Mouse (Mus musculus): Measurements from ENCODE around the gene Slc4a8. TPM values are rescaled to one million over a fixed set of nuclear protein-coding genes. Genes with fewer than 3 reads are reported as not detected.

Gene Slc4a8
- polyA plus RNA-seq, 1 experiment from 2014 or later: 1.3 TPM

DNA sequence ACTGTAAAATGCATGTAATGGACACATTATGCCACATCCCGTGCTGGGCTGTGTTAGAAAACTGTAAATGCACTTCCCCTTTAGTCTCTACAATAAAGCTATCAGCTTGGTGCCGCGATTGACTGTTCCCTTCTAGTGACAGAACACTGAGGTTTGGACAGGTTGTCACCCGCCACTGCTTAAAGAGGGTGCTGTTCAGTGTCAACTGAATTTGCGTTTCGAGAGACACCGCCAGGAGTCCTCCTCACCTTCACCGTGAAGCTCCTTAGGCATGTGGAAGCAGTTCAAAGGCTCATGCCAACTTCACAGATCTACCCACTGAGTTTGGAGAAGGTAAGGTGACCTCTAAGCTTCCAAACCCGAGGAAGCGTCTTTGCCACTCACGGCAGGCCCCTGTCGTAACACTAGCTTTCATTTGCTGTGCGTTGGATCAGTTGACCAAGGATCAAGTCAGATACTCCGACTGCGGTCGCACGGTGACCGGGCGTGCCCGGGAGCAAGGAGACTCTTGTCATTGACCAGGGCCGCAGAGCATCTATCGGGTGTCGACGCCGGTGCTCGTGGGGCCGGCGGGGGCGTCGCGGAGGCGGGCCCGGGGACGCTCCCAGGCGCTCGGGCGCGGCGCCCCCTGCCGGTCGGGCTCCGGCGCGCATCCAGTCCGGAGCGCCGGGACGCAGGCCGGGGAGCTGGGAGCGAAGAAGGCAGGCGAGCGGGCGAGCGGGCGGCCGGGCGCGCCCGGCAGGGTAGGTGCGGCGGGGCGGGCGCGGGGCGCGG, 108.6 kb downstream of the Slc4a8 start:
- peak overlapping the region; percentile 64 for H3K4me3 ChIP-seq (ENCODE audit: low read length)
- ATAC-seq (replicated peaks; ENCODE audit: extremely low read depth, insufficient read depth, low FRiP score): no peak; the same call in 1 of the 2 replicates
- no peak overlapping the region for H3K27ac ChIP-seq (ENCODE audit: low read length)
- 0 out of 2 replicates have a peak, but pooled peaks cover 5% of the 10 kb centered on the region for H3K9me3 ChIP-seq (replicated peaks; ENCODE audit: control insufficient read depth, low read length)
- H3K9ac ChIP-seq (ENCODE audit: low read length): no peak overlapping the region
- H3K36me3 ChIP-seq (ENCODE audit: control insufficient read depth, insufficient read depth): no peaks in the 10 kb centered on the region
- H3K4me2 ChIP-seq (ENCODE audit: low read depth, low read length): peak overlapping the region; percentile 79
- H3K4me1 ChIP-seq (ENCODE audit: control insufficient read depth, insufficient read depth, low read length): peaks cover 4% of the 10 kb centered on the region
- H3K27me3 ChIP-seq (ENCODE audit: control insufficient read depth, insufficient read depth, low read length): peaks cover 60% of the 10 kb centered on the region
- 1% methylated on average over 50 of the region's 66 CpGs for WGBS

DNA sequence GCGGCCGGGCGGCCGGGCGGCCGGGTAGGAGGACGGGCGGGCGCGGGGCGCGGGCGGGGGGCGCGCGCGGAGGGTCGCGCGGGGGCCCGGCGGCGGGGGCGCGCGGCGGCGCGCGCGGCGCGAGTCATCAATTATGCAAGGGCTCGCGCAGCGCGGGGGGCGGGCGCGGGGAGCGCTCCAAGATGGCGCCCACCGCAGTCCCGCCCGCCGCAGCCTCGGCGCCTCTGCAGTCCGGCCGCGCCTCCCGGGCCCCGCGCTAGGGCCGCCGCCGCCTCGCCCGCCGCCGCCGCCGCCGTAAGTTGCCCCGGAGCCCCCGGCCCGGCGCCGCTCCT, 109.2 kb downstream of the Slc4a8 start:
- whole genome bisulfite sequencing: 0% methylated on average over 7 of the region's 69 CpGs
- H3K4me3 ChIP-seq (ENCODE audit: low read length): peak overlapping the region; percentile 64
- no peak; the same call in 1 of the 2 replicates for ATAC-seq (replicated peaks; ENCODE audit: extremely low read depth, insufficient read depth, low FRiP score)
- peak overlapping the region; percentile 79 for H3K4me2 ChIP-seq (ENCODE audit: low read depth, low read length)
- H3K4me1 ChIP-seq (ENCODE audit: control insufficient read depth, insufficient read depth, low read length): peaks cover 4% of the 10 kb centered on the region
- H3K9ac ChIP-seq (ENCODE audit: low read length): peak overlapping the region; percentile 48; the same call in 1 of the 2 replicates
- peaks cover 61% of the 10 kb centered on the region for H3K27me3 ChIP-seq (ENCODE audit: control insufficient read depth, insufficient read depth, low read length)
- H3K36me3 ChIP-seq (ENCODE audit: control insufficient read depth, insufficient read depth): no peaks in the 10 kb centered on the region
- no peak overlapping the region for H3K27ac ChIP-seq (ENCODE audit: low read length)
- 0 out of 2 replicates have a peak, but pooled peaks cover 2% of the 10 kb centered on the region for H3K9me3 ChIP-seq (replicated peaks; ENCODE audit: control insufficient read depth, low read length)

DNA sequence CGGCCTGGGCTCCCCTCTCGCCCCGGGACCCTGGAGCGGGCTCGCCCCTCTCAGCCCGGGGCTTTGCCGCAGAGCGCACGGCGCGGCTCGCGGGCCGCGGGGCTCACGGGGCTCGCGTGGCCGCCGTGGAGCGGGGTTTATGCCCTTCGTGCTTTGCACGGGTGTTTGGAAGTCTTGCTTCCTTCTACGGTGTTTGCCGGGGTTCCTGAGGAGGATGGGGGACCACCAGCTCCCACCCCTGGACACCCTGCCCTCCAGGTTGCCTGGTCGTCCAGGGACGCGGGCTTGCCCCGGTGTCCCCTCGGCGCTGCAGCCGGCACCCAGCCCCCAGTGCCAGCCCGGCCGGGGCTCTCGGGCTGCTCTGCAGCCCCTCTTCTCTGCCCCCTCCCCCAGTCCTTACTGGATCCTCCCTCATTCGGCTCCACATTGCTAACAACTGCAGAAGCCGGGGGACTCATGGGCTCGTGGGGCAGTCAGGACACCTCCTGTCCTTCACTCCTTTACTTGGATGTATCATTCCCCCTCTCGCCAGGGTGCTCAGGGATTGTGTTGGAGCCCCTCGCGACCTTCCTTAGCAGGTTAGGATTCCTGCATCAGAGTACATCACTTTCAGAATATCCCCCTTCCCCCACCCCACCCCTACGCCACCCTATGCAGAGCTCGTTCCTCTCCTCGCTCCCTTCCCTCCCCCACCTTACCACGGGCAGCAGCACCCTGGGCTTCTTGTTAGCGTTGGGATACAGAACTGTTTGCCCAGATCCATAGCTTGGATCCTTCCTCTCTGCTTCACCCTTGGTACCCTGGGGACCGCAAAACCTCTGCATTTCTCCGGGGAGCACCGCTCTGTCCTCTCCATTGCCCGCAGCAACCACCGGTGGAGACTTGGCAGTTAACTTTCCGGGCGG, 109.8 kb downstream of the Slc4a8 start:
- H3K27me3 ChIP-seq (ENCODE audit: control insufficient read depth, insufficient read depth, low read length): peaks cover 61% of the 10 kb centered on the region
- no peaks in the 10 kb centered on the region for H3K36me3 ChIP-seq (ENCODE audit: control insufficient read depth, insufficient read depth)
- no peak; the same call in 1 of the 2 replicates for ATAC-seq (replicated peaks; ENCODE audit: extremely low read depth, insufficient read depth, low FRiP score)
- H3K4me1 ChIP-seq (ENCODE audit: control insufficient read depth, insufficient read depth, low read length): peaks cover 4% of the 10 kb centered on the region
- peak overlapping the region; percentile 64 for H3K4me3 ChIP-seq (ENCODE audit: low read length)
- H3K9me3 ChIP-seq (replicated peaks; ENCODE audit: control insufficient read depth, low read length): 0 out of 2 replicates have a peak, but pooled peaks cover 1% of the 10 kb centered on the region
- H3K9ac ChIP-seq (ENCODE audit: low read length): peak overlapping the region; percentile 48; the same call in 1 of the 2 replicates
- 1% methylated on average over 53 of the region's 53 CpGs for WGBS
- H3K27ac ChIP-seq (ENCODE audit: low read length): no peak overlapping the region
- peak overlapping the region; percentile 79 for H3K4me2 ChIP-seq (ENCODE audit: low read depth, low read length)

DNA sequence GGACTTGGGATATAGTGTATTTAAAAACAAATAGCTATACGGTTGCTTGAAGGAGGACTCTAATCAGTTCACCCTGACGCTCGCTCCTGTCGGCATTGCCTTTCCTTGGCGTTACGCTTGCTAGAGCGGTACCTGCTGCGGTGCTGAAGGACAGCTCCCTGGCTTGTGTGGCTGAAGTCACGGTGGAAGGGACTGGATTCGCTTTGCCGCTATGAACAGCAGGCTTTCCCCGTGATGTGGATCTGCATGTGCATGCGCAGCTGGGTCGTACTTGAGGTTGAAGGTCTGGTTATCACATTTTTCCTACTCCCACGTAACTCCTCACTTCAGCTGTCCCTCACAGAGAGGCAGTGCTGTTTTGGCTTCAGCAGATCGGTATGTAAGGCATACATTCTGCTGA, 111.6 kb downstream of the Slc4a8 start:
- 1% methylated on average over 16 of the region's 16 CpGs for WGBS

More for the DNA sequence above, 111.6 kb downstream of the Slc4a8 start:
- H3K9ac ChIP-seq (ENCODE audit: low read length): no peak overlapping the region
- ATAC-seq (replicated peaks; ENCODE audit: extremely low read depth, insufficient read depth, low FRiP score): peak; percentile 65; the same call in 1 of the 2 replicates
- H3K27me3 ChIP-seq (ENCODE audit: control insufficient read depth, insufficient read depth, low read length): peaks cover 63% of the 10 kb centered on the region
- no peaks in the 10 kb centered on the region for H3K36me3 ChIP-seq (ENCODE audit: control insufficient read depth, insufficient read depth)
- no peak overlapping the region for H3K27ac ChIP-seq (ENCODE audit: low read length)
- H3K4me1 ChIP-seq (ENCODE audit: control insufficient read depth, insufficient read depth, low read length): peaks cover 4% of the 10 kb centered on the region
- H3K4me3 ChIP-seq (ENCODE audit: low read length): no peak overlapping the region
- no peak overlapping the region for H3K4me2 ChIP-seq (ENCODE audit: low read depth, low read length)
- H3K9me3 ChIP-seq (replicated peaks; ENCODE audit: control insufficient read depth, low read length): no peaks in the 10 kb centered on the region

Other genes starting within 250 kb of the Slc4a8 start
- gene Tfcp2, start 209.7 kb upstream of the Slc4a8 start, polyA plus RNA-seq (2015; fragmentation: Nextera tagmentation; extraction: Ambion mirVana): 16.0 and 19.2 TPM in 2 replicates
- 3.3 and 5.6 TPM in 2 replicates for gene Pou6f1, start 161.8 kb upstream of the Slc4a8 start, polyA plus RNA-seq (2015; fragmentation: Nextera tagmentation; extraction: Ambion mirVana)
- 223 and 247 TPM in 2 replicates for gene Dazap2, start 146.4 kb upstream of the Slc4a8 start, polyA plus RNA-seq (2015; fragmentation: Nextera tagmentation; extraction: Ambion mirVana)
- gene Smagp, start 124.8 kb upstream of the Slc4a8 start, polyA plus RNA-seq (2015; fragmentation: Nextera tagmentation; extraction: Ambion mirVana): 16.9 and 17.2 TPM in 2 replicates
- 5.9 and 13.3 TPM in 2 replicates for gene Bin2, start 92.2 kb upstream of the Slc4a8 start, polyA plus RNA-seq (2015; fragmentation: Nextera tagmentation; extraction: Ambion mirVana)
- gene Cela1, start 73.8 kb upstream of the Slc4a8 start, polyA plus RNA-seq (2015; fragmentation: Nextera tagmentation; extraction: Ambion mirVana): 3.3 and 3.5 TPM in 2 replicates
- 1.0 and 2.4 TPM in 2 replicates for gene Galnt6, start 32.4 kb upstream of the Slc4a8 start, polyA plus RNA-seq (2015; fragmentation: Nextera tagmentation; extraction: Ambion mirVana)
- 0.71 and 1.5 TPM in 2 replicates for gene Scn8a, start 108.1 kb downstream of the Slc4a8 start, polyA plus RNA-seq (2015; fragmentation: Nextera tagmentation; extraction: Ambion mirVana)

Data from heart, embryonic 16.5 days (tissue).